Mouse (Mus musculus): ENCODE measurements at regions not wholly inside any gene's neighbourhood (a gene's known extent, or its start where the extent isn't known, plus 50 kb on each side); places are given as distances from the start of the nearest gene placed in this dataset.
"Not testable (repeated sequence)": the region's sequence is repeated elsewhere in the genome, so short reads cannot be mapped to it uniquely, and the experiment has no call there.

DNA sequence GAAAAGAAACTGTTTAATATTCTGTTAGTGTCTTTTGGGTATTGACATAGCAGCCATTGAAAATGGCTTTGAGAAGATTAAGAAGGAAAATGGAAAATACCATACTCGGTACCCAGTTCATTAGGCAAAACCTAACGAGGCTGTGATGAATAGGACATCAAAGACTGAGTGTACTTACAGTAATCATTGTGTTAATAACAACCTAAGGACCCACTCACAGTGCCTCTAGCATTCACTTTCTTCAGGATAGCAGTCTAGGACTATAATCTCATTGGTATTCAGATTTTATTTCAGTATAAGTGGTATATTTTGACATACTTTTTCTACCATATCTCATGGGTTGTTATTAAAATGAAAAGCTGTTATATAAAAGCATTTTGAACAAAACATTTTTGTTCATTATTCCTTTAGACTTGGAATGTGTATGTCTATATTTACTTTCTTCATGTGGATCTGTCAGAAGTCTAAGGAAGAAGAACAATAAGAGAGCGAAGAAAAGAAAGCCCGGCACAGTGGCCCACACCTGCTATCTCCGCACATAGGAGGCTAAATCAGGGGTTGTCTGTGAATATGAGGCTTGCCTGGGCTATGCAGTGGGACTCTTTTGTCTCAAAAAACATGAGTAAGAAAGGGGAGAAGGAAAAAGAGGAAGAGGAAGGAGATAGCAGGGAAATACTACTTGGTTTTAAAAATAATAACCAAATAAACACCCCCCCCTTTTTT is 116.2 kb upstream of the Pou1f1 start:
- Histone ChIP-seq H3K4me1 (ENCODE audit: control insufficient read depth, insufficient read depth, low read length) (no peaks in the 10 kb centered on the region), H3K4me3 (ENCODE audit: insufficient read depth, low read length) (no peak overlapping the region), H3K27ac (ENCODE audit: insufficient read depth, low read length) (no peak overlapping the region)
- TF ChIP-seq CTCF (IDR thresholded peaks at IDR 0.05; ENCODE audit: borderline replicate concordance, insufficient read depth, low read length) (no peak), POLR2A (IDR thresholded peaks at IDR 0.05; ENCODE audit: low read depth, low read length) (no peak)

DNA sequence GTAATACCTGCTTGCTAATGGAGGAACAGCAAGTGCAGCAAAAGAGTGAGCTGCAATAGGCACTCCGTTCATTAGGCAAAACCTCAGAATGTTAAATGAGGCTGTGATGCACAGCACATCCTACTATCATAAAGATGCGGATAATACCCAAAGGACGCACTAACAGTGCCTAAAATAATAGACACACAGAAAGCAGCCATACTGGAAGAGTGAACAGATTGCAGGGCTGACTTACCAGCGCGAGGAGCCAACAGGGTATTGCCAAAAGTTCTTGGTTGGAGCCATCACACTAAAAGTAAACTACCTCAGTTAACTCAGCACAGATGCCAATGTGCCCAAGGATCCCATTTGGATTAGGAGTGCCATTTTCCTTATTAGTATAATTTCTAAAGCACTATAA is 115.5 kb upstream of the Pou1f1 start:
- no peaks in the 10 kb centered on the region for H3K4me1 ChIP-seq (ENCODE audit: control insufficient read depth, insufficient read depth, low read length)
- H3K4me3 ChIP-seq (ENCODE audit: insufficient read depth, low read length) = no peak overlapping the region
- H3K27ac ChIP-seq (ENCODE audit: insufficient read depth, low read length) = no peak overlapping the region
- no peak for TF ChIP-seq POLR2A (IDR thresholded peaks at IDR 0.05; ENCODE audit: low read depth, low read length)
- no peak for TF ChIP-seq CTCF (IDR thresholded peaks at IDR 0.05; ENCODE audit: borderline replicate concordance, insufficient read depth, low read length)

DNA sequence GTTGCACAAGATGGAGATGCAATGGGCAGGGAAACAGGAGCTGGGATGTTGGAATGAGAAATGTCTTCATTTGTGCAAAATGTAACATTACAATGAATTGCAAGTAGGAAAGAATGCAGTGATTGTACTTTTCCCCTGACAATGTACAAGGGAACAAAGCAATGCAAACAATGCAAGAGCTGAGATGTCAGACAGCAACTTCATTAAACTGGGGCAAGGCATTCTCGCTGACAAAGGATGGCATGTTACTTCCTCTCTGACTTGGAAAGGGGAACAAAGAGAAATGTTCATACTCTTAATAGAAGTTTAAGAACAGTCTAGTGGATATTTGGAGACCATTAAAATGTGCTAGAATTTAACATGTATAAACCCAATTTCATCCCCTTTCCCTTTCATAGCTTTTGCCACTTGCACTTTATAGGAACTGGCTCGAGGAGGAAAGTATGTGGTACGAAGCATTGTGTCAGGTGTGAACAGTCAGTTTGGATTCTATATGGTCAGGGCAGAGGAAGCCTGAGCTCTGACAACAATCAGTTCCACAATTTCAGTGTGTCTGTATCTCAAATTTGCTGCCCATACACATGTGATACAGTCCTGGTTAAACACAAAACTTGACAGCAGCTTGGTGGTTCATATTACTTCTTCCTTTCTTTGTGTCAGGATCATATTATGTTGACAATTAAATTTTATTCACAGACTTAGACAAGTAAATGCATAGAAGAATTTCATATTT is 114.3 kb upstream of the Pou1f1 start:
- Histone ChIP-seq H3K27ac (ENCODE audit: insufficient read depth, low read length) (no peak overlapping the region), H3K4me3 (ENCODE audit: insufficient read depth, low read length) (no peak overlapping the region), H3K4me1 (ENCODE audit: control insufficient read depth, insufficient read depth, low read length) (no peaks in the 10 kb centered on the region)
- TF ChIP-seq POLR2A (IDR thresholded peaks at IDR 0.05; ENCODE audit: low read depth, low read length) (no peak), CTCF (IDR thresholded peaks at IDR 0.05; ENCODE audit: borderline replicate concordance, insufficient read depth, low read length) (no peak)

DNA sequence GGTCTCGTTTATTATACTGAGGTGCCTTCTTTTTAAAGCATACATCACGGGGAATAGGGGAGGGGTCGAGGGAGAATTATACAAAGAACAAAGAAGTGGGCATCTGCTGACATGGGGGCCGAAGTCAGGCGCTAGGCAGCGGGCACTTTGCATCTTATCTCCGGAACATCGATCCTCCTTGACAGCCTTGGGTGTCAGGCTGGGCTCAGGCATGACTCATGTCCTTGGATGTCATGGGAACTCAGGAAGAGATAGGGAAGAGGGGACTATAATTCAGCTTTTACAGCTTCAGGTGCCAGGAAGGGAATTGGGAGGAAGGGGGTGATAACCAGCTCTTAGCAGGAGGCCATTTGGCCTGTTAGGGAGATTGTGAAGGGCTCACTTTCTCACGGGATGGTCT is 88.3 kb upstream of the Pou1f1 start:
- not testable (repeated sequence) for H3K4me3 ChIP-seq (ENCODE audit: insufficient read depth, low read length); H3K27ac ChIP-seq (ENCODE audit: insufficient read depth, low read length)

GRCm38 (mm10) chr16:65436076-65436475 is 84.2 kb upstream of the Pou1f1 start:
- TF ChIP-seq CTCF (IDR thresholded peaks at IDR 0.05; ENCODE audit: borderline replicate concordance, insufficient read depth, low read length) = no peak
- TF ChIP-seq POLR2A (IDR thresholded peaks at IDR 0.05; ENCODE audit: low read depth, low read length) = no peak
- Histone ChIP-seq H3K27ac (ENCODE audit: insufficient read depth, low read length) (no peak overlapping the region), H3K4me1 (ENCODE audit: control insufficient read depth, insufficient read depth, low read length) (no peaks in the 10 kb centered on the region), H3K4me3 (ENCODE audit: insufficient read depth, low read length) (no peak overlapping the region)

More for the DNA sequence above, 88.3 kb upstream of the Pou1f1 start:
- H3K4me1 ChIP-seq (ENCODE audit: control insufficient read depth, insufficient read depth, low read length) = not testable (repeated sequence)

DNA sequence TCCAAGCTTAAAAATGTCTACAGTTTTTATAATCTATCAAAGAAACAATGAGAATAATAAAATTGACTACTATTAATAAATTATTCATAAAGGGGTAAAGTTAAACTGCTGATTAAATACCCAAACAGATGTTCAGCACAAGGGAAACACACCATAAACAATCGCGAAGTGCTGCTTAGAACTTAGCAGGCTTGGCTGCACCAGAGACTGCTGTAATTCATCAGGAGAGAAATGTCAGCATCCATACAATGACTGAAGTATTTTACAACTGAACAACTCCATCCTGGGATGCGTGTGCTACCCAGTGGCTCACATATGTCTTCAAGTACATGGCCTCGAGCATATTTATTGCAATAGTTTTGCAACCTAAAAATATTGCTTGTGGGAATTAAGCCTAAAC is 78.4 kb upstream of the Pou1f1 start:
- no peak overlapping the region for H3K27ac ChIP-seq (ENCODE audit: insufficient read depth, low read length)
- H3K4me1 ChIP-seq (ENCODE audit: control insufficient read depth, insufficient read depth, low read length) = no peaks in the 10 kb centered on the region
- no peak overlapping the region for H3K4me3 ChIP-seq (ENCODE audit: insufficient read depth, low read length)
- TF ChIP-seq CTCF (IDR thresholded peaks at IDR 0.05; ENCODE audit: borderline replicate concordance, insufficient read depth, low read length) (no peak), POLR2A (IDR thresholded peaks at IDR 0.05; ENCODE audit: low read depth, low read length) (no peak)

DNA sequence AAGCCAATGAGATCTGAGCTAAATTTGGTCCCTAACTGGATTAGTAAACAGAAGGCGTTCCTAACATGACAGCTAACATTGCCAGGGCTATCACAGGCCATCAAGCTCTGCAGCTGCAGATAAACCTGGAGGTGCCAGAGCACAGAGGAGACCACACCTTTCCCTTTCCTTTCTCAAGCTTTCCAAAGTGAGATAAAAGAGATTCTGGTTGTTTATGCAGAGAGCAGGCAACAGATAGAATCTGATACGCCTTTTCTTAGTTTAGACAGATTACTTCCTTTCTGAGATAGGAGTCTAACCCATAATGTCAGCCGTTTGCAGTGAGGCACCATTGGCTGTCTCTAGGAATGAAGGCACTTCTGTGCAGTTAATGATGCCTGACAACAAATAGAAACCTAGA is 71.5 kb upstream of the Pou1f1 start:
- no peak for TF ChIP-seq POLR2A (IDR thresholded peaks at IDR 0.05; ENCODE audit: low read depth, low read length)
- TF ChIP-seq CTCF (IDR thresholded peaks at IDR 0.05; ENCODE audit: borderline replicate concordance, insufficient read depth, low read length) = no peak
- H3K4me3 ChIP-seq (ENCODE audit: insufficient read depth, low read length) = no peak overlapping the region

GRCm38 (mm10) chr16:65450706-65451105 is 69.6 kb upstream of the Pou1f1 start:
- Histone ChIP-seq H3K4me1 (ENCODE audit: control insufficient read depth, insufficient read depth, low read length) (no peaks in the 10 kb centered on the region), H3K4me3 (ENCODE audit: insufficient read depth, low read length) (no peak overlapping the region), H3K27ac (ENCODE audit: insufficient read depth, low read length) (no peak overlapping the region)
- no peak for TF ChIP-seq POLR2A (IDR thresholded peaks at IDR 0.05; ENCODE audit: low read depth, low read length)

More for the DNA sequence above, 71.5 kb upstream of the Pou1f1 start:
- Histone ChIP-seq H3K27ac (ENCODE audit: insufficient read depth, low read length) (no peak overlapping the region), H3K4me1 (ENCODE audit: control insufficient read depth, insufficient read depth, low read length) (no peaks in the 10 kb centered on the region)

- H3K27ac ChIP-seq (ENCODE audit: insufficient read depth, low read length) = no peak overlapping the region
- TF ChIP-seq CTCF (IDR thresholded peaks at IDR 0.05; ENCODE audit: borderline replicate concordance, insufficient read depth, low read length) (no peak), POLR2A (IDR thresholded peaks at IDR 0.05; ENCODE audit: low read depth, low read length) (no peak)
- no peak overlapping the region for H3K4me3 ChIP-seq (ENCODE audit: insufficient read depth, low read length)
- H3K4me1 ChIP-seq (ENCODE audit: control insufficient read depth, insufficient read depth, low read length) = no peaks in the 10 kb centered on the region
These were observed 68.4 kb upstream of the Pou1f1 start for GRCm38 (mm10) chr16:65451885-65452284.

DNA sequence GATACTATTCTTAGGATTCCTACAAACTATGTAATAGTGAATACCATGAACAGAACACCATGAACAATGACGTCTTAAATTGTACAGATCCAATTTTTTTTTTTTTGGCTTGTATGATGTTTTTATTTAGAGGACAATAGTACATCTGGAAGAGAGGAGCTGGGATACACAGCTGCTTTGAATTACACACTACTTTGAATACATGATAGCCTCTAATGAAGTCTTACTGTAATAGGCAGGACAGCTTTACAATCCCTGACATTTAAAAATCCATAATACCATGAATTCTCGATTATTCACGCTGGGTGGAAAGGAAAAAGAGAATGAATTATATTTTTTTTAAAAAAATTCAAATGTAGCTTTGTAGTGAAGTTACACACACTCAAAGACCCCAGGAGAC is 63.4 kb upstream of the Pou1f1 start:
- H3K4me1 ChIP-seq (ENCODE audit: control insufficient read depth, insufficient read depth, low read length); H3K27ac ChIP-seq (ENCODE audit: insufficient read depth, low read length); H3K4me3 ChIP-seq (ENCODE audit: insufficient read depth, low read length): not testable (repeated sequence)

All from embryonic fibroblast, embryonic 13.5 days (primary cell).